Mouse (Mus musculus): ENCODE measurements at regions not wholly inside any gene's neighbourhood (a gene's known extent, or its start where the extent isn't known, plus 50 kb on each side); places are given as distances from the start of the nearest gene placed in this dataset.

- no peak for DNase-seq
Observed at GRCm38 (mm10) chr13:60057761-60058274, 119.3 kb downstream of the Gas1 start.

GRCm38 (mm10) chr13:60054531-60054930 is 122.6 kb downstream of the Gas1 start:
- DNase-seq = no peak

GRCm38 (mm10) chr13:60054081-60054480 is 123.1 kb downstream of the Gas1 start:
- DNase-seq = no peak

- DNase-seq = no peak
Observed at GRCm38 (mm10) chr13:60051866-60052265, 125.3 kb downstream of the Gas1 start.

- DNase-seq = peak; percentile 33
Observed at GRCm38 (mm10) chr13:60050799-60051580, 126.2 kb downstream of the Gas1 start.

GRCm38 (mm10) chr13:60049703-60050102 is 127.5 kb downstream of the Gas1 start:
- no peak for DNase-seq

- peak; percentile 71 for DNase-seq
Observed at GRCm38 (mm10) chr13:60047791-60048730, 129.1 kb downstream of the Gas1 start.

- DNase-seq = no peak
Observed at GRCm38 (mm10) chr13:60045752-60046151, 131.4 kb downstream of the Gas1 start.

GRCm38 (mm10) chr13:60044876-60045275 is 132.3 kb downstream of the Gas1 start:
- peak; percentile 18 for DNase-seq

- no peak for DNase-seq
Observed at GRCm38 (mm10) chr13:60042443-60042842, 134.7 kb downstream of the Gas1 start.

GRCm38 (mm10) chr13:60035536-60036130 is 141.5 kb downstream of the Gas1 start:
- DNase-seq = peak; percentile 20

- DNase-seq = no peak
Observed at GRCm38 (mm10) chr13:60033116-60033515, 144.0 kb downstream of the Gas1 start.

- DNase-seq = no peak
Observed at GRCm38 (mm10) chr13:60032586-60032985, 144.6 kb downstream of the Gas1 start.

GRCm38 (mm10) chr13:60029591-60029990 is 147.6 kb downstream of the Gas1 start:
- DNase-seq = no peak

- no peak for DNase-seq
Observed at GRCm38 (mm10) chr13:60020175-60020487, 157.0 kb downstream of the Gas1 start.

GRCm38 (mm10) chr13:60019291-60020174 is 157.6 kb downstream of the Gas1 start:
- DNase-seq = no peak

- DNase-seq = no peak
Observed at GRCm38 (mm10) chr13:60015854-60016366, 161.3 kb downstream of the Gas1 start.

GRCm38 (mm10) chr13:60012046-60012813 is 164.9 kb downstream of the Gas1 start:
- no peak for DNase-seq

GRCm38 (mm10) chr13:60011092-60011491 is 166.1 kb downstream of the Gas1 start:
- no peak for DNase-seq

- DNase-seq = no peak
Observed at GRCm38 (mm10) chr13:60007593-60007992, 169.6 kb downstream of the Gas1 start.

- DNase-seq = no peak
Observed at GRCm38 (mm10) chr13:60007031-60007430, 170.1 kb downstream of the Gas1 start.
